Mouse (Mus musculus): ENCODE measurements around the gene Shroom3.

DNA sequence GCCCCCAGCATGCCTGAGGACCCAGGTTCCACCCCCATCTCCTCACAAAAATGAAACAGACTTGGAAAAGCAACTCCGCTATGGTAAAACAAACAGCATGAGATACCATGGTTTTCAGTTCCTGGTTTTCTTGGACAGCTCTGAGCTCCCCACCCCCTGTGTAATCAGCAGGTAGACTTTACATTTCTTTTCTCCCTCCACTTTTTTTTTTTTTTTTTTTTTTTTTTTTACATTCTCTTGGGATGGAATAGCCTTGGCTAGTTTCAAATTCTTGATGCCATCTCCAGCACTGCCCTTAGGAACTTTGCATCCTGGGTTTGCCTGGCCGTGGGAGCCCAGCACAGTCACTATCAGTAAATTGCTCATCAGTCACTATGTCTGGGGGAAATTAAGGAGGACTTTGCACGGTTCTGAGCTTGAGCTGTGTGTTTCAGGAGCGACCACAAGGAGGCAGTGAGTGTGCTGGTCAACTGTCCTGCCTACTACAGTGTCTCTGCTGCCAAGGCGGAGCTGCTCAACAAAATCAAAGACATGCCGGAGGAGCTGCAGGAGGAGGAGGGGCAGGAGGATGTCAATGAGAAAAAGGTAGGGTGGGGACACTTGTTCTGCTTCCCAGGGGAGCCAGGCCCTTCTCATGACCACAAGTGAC is 271.7 kb downstream of the Shroom3 start:
- no peak for TF ChIP-seq POLR2A (IDR thresholded peaks at IDR 0.05; ENCODE audit: borderline replicate concordance, low read depth, low read length)
- no peak for TF ChIP-seq CTCF (IDR thresholded peaks at IDR 0.05; ENCODE audit: low read depth, low read length)

Measured in bone marrow macrophage, adult 2 months (primary cell).